ENCODE assay signal across 8 mouse cellular contexts in genomic region chrX:119927081-119927571, GRCm38 (mm10). TPM values are rescaled to one million over a fixed set of nuclear protein-coding genes. Genes with fewer than 3 reads are reported as not detected.
DNase-seq lines count a peak whose midpoint lies in the region; ATAC-seq and TF ChIP-seq lines count a peak whose summit lies in the region.

Gene Pabpc5 (plus strand): TSS chrX:119927196.

- H3K9ac ChIP-seq in forebrain, postnatal 0 days = peak within 1 kb of the TSS; percentile 65
- no peak within 1 kb of the TSS for H3K9ac ChIP-seq in liver, embryonic 15.5 days

- no peaks in the 10 kb centered on the region for H3K9me3 ChIP-seq in megakaryocyte, embryonic 14.5 days
- H3K9me3 ChIP-seq in forebrain, postnatal 0 days (ENCODE audit: low read length) = no peaks in the 10 kb centered on the region
- no peaks in the 10 kb centered on the region for H3K9me3 ChIP-seq in liver, embryonic 15.5 days (replicated peaks)

- peak within 1 kb of the TSS; percentile 47 for H3K4me2 ChIP-seq in forebrain, postnatal 0 days (ENCODE audit: low read depth)
- H3K4me2 ChIP-seq in liver, embryonic 15.5 days = peak within 1 kb of the TSS; percentile 25; the same call in 1 of the 2 replicates

- peak; percentile 78 for DNase-seq in forebrain, postnatal 0 days
- DNase-seq in heart, postnatal 25 days (ENCODE audit: low spot score) = peak; percentile 37
- DNase-seq in layer of hippocampus, adult 18-20 months (ENCODE audit: low spot score in 2 of 2) = peak; percentile 64 to 65
- DNase-seq in ovary, postnatal 10 days (ENCODE audit: low spot score) = peak; percentile 35

- intact Hi-C loops in heart, postnatal 25 days (cut with DNase I) = no loop called here

- WGBS in forebrain, postnatal 0 days = 15% methylated on average over 21 of the region's 21 CpGs
- 8% methylated on average over 21 of the region's 21 CpGs for WGBS in liver, embryonic 15.5 days (ENCODE audit: insufficient replicate concordance)

- no peaks in the 10 kb centered on the region for H3K36me3 ChIP-seq in megakaryocyte, embryonic 14.5 days (replicated peaks; ENCODE audit: low read length)
- H3K36me3 ChIP-seq in forebrain, postnatal 0 days (ENCODE audit: insufficient read depth) = no peaks in the 10 kb centered on the region
- no peaks in the 10 kb centered on the region for H3K36me3 ChIP-seq in liver, embryonic 15.5 days (replicated peaks)

- H3K27ac ChIP-seq in forebrain, postnatal 0 days (ENCODE audit: low read depth, low read length) = peak within 1 kb of the TSS; percentile 83
- no peak within 1 kb of the TSS for H3K27ac ChIP-seq in liver, embryonic 15.5 days (replicated peaks)

- ATAC-seq in megakaryocyte, adult 5-6 weeks (ENCODE audit: poor library complexity, severe bottlenecking) = no peak
- ATAC-seq in forebrain, postnatal 0 days = peak; percentile 96
- no peak for ATAC-seq in liver, embryonic 15.5 days (ENCODE audit: insufficient read depth)
- ATAC-seq in activated CD4-positive, CD25-positive, alpha-beta regulatory T cell, adult 4 months = no peak

- TF ChIP-seq CTCF in forebrain, postnatal 0 days (IDR thresholded peaks at IDR 0.05; ENCODE audit: low read depth) = no peak

- H3K4me3 ChIP-seq in megakaryocyte, embryonic 14.5 days (replicated peaks) = peak within 1 kb of the TSS; percentile 17
- peak within 1 kb of the TSS; percentile 42 for H3K4me3 ChIP-seq in forebrain, postnatal 0 days (ENCODE audit: low read depth, low read length)
- H3K4me3 ChIP-seq in liver, embryonic 15.5 days (replicated peaks) = no peak within 1 kb of the TSS

- H3K27me3 ChIP-seq in megakaryocyte, embryonic 14.5 days (replicated peaks) = peaks cover 5% of the 10 kb centered on the region
- H3K27me3 ChIP-seq in forebrain, postnatal 0 days (ENCODE audit: insufficient read depth, low read length) = no peaks in the 10 kb centered on the region
- H3K27me3 ChIP-seq in liver, embryonic 15.5 days = no peaks in the 10 kb centered on the region

- H3K4me1 ChIP-seq in megakaryocyte, embryonic 14.5 days = no peaks in the 10 kb centered on the region
- no peaks in the 10 kb centered on the region for H3K4me1 ChIP-seq in forebrain, postnatal 0 days (ENCODE audit: insufficient read depth)
- H3K4me1 ChIP-seq in liver, embryonic 15.5 days (replicated peaks) = no peaks in the 10 kb centered on the region

RNA-seq across cellular contexts. Expression of gene Pabpc5, which starts in this region (rescaled TPM):
- not detected in 2 replicates for polyA plus RNA-seq in megakaryocyte, embryonic 14.5 days (2012; ENCODE audit: insufficient read depth, low replicate concordance)
- not detected in 2 replicates for total RNA-seq in megakaryocyte, adult 5-6 weeks (2015)
- total RNA-seq in megakaryocyte, adult 5-6 weeks (2017) = not detected in 2 replicates
- total RNA-seq in forebrain, postnatal 0 days (2014; rRNA removed) = 7.5 and 14.7 TPM in 2 replicates
- 0.45 and 1.2 TPM in 2 replicates for polyA plus RNA-seq in forebrain, postnatal 0 days (2015; fragmentation: Nextera tagmentation; extraction: Ambion mirVana)
- total RNA-seq in heart, postnatal 25 days (2021) = under 1 TPM in 1 of 2 experiments, not detected in 1; 0.11 TPM
- 1 to 10 TPM; 3.6 to 4.6 TPM for total RNA-seq in layer of hippocampus, adult 18-20 months (2021)
- polyA plus RNA-seq in liver, embryonic 15.5 days (2015; fragmentation: Nextera tagmentation; extraction: Ambion mirVana) = not detected in 2 replicates
- not detected for polyA plus RNA-seq in activated CD4-positive, CD25-positive, alpha-beta regulatory T cell, adult 4 months (2017; shearing (Covaris generic))

Comparison
In these comparisons a context has a peak if more than half of its experiments do, and no peak if none do; other contexts are left out.
1. Peak in DNase-seq in heart, postnatal 25 days; RNA of the gene not detected or under 1 TPM.